Mouse (Mus musculus) embryonic facial prominence, embryonic 15.5 days (tissue): ENCODE measurements around the gene Arhgap42. TPM values are rescaled to one million over a fixed set of nuclear protein-coding genes. Genes with fewer than 3 reads are reported as not detected.

Experiments used
- ATAC-seq: fragments of 200-750 bp; cut with Nextera tagmentation; 2 replicates; pipeline ENCODE4 v1.8.0; 2017; ENCODE audit warnings: low read depth, moderate TSS enrichment; ENCODE audit not compliant: insufficient number of reproducible peaks, low FRiP score, low TSS enrichment
- H3K27ac ChIP-seq: fragments of 300-500 bp; sonication (generic); replicated peaks from 2 replicates; pipeline ENCODE4 v1.5.1; 2015; ENCODE audit warnings: mild to moderate bottlenecking, inconsistent platforms
- H3K27me3 ChIP-seq: fragments of 300-500 bp; sonication (generic); 2 replicates; pipeline ENCODE4 v1.6.1; 2015; ENCODE audit warnings: inconsistent platforms
- H3K36me3 ChIP-seq: fragments of 300-500 bp; sonication (generic); 2 replicates; pipeline ENCODE4 v1.6.1; 2015; ENCODE audit warnings: mild to moderate bottlenecking, inconsistent platforms
- H3K4me1 ChIP-seq: fragments of 300-500 bp; sonication (generic); 2 replicates; pipeline ENCODE4 v1.6.1; 2015; ENCODE audit warnings: inconsistent platforms
- H3K4me2 ChIP-seq: fragments of 300-500 bp; sonication (generic); replicated peaks from 2 replicates; pipeline ENCODE4 v1.6.1; 2015; ENCODE audit warnings: mild to moderate bottlenecking, inconsistent platforms
- H3K4me3 ChIP-seq: fragments of 300-500 bp; sonication (generic); replicated peaks from 2 replicates; pipeline ENCODE4 v1.5.1; 2015; ENCODE audit warnings: mild to moderate bottlenecking, inconsistent platforms
- H3K9ac ChIP-seq: fragments of 300-500 bp; sonication (generic); 2 replicates; pipeline ENCODE4 v1.6.1; 2015; ENCODE audit warnings: inconsistent platforms
- H3K9me3 ChIP-seq: fragments of 300-500 bp; sonication (generic); replicated peaks from 2 replicates; pipeline ENCODE4 v1.6.1; 2016; ENCODE audit warnings: inconsistent platforms
- WGBS: fragments of 180-500 bp; shearing (Covaris S2); methylation state at CpG from one replicate; pipeline ENCODE4 v1.1.7; 2015; 5-methylcytosine and 5-hydroxymethylcytosine counted together
- polyA plus RNA-seq: library from polyadenylated mRNA; unstranded; fragments of >200 nt; fragmentation: Nextera tagmentation; extraction: Ambion mirVana; gene quantifications from 2 replicates; pipeline ENCODE4 v1.2.1, GENCODE M21; 2015

Gene Arhgap42
- polyA plus RNA-seq, 1 experiment from 2014 or later, result 54.5 TPM

DNA sequence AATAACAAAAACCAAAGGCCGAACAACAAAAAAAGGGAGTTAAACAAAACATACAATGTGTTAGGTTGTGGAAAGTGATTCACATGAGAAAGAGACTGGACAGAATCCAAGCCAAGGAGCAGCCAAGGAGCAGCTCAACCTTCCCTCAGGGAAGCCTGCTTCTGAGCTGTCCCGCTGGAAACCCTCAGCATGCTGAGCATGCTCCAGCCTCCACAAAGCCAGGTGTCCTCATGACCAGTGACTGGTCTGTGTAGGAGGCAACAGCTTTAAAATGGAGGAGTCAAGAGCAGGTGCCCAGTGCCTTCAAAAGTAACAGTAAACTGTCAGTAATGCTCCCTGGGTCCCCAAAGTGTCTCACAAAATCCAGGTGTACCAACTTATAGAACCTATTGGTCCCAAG lies 28.4 kb downstream of the Arhgap42 start:
- no peak for ATAC-seq
- Histone ChIP-seq H3K4me2 (no peak overlapping the region), H3K9me3 (no peaks in the 10 kb centered on the region)

DNA sequence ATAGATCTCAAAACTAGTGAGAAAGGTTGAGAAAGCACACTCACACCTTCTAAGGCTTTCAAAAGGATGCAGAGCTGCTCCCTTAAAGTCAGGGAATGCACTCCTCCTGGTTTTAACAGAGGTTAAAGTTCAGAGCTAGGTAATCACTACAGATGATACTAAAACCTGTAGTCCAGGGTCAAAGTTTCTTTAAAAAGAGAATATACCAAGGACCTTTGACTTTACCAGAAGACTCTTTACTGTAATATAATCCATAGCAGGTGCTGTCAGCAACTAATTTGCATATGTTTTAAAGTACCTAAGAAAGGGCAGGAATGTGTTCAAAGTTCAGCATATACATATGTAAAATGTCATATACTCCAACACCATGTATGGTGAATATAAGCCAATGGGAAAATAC lies 30.7 kb downstream of the Arhgap42 start:
- H3K4me1 ChIP-seq, result no peaks in the 10 kb centered on the region; the same call in 1 of the 2 replicates
- H3K9me3 ChIP-seq, result no peaks in the 10 kb centered on the region
- no peaks in the 10 kb centered on the region for H3K36me3 ChIP-seq
- no peak overlapping the region for H3K4me3 ChIP-seq
- no peak for ATAC-seq
- no peak overlapping the region for H3K9ac ChIP-seq
- no peak overlapping the region for H3K27ac ChIP-seq
- H3K27me3 ChIP-seq, result no peaks in the 10 kb centered on the region
- no peak overlapping the region for H3K4me2 ChIP-seq

More for the DNA sequence above, 28.4 kb downstream of the Arhgap42 start:
- Histone ChIP-seq H3K4me3 (no peak overlapping the region), H3K27ac (no peak overlapping the region), H3K4me1 (no peaks in the 10 kb centered on the region; the same call in 1 of the 2 replicates), H3K9ac (no peak overlapping the region), H3K27me3 (no peaks in the 10 kb centered on the region), H3K36me3 (no peaks in the 10 kb centered on the region)
- 76% methylated on average over 2 of the region's 2 CpGs for WGBS

DNA sequence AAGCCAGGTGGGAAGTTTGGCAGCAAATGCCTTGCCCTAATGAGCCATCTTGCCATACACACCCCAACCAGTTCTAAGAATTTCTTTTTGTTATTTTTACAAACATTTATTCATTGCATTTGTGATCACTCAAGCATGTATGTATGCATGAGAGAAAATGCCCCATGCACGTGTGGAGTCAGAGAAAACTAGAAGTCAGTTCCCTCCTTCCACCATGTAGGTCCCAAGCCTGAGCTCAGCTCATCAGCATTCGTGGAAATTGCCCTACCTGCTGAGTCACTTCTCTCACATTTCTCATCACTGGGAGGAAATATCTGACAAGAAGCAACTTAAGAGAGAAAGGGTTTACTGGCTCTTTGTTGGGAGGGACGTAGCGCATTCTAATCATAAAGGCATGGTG lies 31.6 kb downstream of the Arhgap42 start:
- 72% methylated on average over 4 of the region's 4 CpGs for WGBS
- ATAC-seq, result no peak
- H3K9me3 ChIP-seq, result no peaks in the 10 kb centered on the region

DNA sequence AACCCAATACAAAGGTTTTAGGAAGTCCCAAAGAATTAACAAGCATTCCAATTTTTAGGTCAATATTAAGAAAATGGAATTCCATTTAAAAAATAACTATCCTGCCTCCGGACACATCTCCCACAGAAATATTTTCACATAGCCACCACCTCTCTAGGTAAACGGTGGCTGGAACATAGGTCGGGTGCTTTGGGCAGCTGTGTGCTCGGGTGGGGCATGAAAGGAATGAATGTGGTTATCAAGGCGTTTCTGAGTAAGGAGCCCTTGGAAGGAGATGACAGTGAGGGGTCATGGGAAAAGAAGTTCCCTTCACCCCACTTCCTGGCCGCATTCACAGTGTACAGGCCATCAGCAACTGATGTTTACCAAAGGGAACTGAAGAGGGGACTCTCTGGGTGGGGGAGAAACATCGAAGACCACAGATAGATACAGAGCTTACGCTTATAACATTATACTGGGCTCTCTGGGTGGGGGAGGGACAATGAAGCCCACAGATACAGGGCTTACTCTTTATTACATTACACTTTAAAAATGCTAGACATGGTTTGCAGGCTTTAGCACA lies 38.0 kb downstream of the Arhgap42 start:
- no peak overlapping the region for H3K27ac ChIP-seq
- H3K36me3 ChIP-seq, result no peaks in the 10 kb centered on the region
- no peak for ATAC-seq
- no peak overlapping the region for H3K4me3 ChIP-seq
- H3K4me2 ChIP-seq, result no peak overlapping the region
- no peak overlapping the region for H3K9ac ChIP-seq
- no peaks in the 10 kb centered on the region for H3K27me3 ChIP-seq
- H3K9me3 ChIP-seq, result no peaks in the 10 kb centered on the region
- H3K4me1 ChIP-seq, result peaks cover 22% of the 10 kb centered on the region
- whole genome bisulfite sequencing, result 62% methylated on average over 8 of the region's 8 CpGs

More for the DNA sequence above, 31.6 kb downstream of the Arhgap42 start:
- no peak overlapping the region for H3K4me3 ChIP-seq
- H3K4me2 ChIP-seq, result no peak overlapping the region
- H3K9ac ChIP-seq, result no peak overlapping the region
- no peaks in the 10 kb centered on the region for H3K36me3 ChIP-seq
- no peak overlapping the region for H3K27ac ChIP-seq
- no peaks in the 10 kb centered on the region for H3K27me3 ChIP-seq
- H3K4me1 ChIP-seq, result no peaks in the 10 kb centered on the region; the same call in 1 of the 2 replicates

DNA sequence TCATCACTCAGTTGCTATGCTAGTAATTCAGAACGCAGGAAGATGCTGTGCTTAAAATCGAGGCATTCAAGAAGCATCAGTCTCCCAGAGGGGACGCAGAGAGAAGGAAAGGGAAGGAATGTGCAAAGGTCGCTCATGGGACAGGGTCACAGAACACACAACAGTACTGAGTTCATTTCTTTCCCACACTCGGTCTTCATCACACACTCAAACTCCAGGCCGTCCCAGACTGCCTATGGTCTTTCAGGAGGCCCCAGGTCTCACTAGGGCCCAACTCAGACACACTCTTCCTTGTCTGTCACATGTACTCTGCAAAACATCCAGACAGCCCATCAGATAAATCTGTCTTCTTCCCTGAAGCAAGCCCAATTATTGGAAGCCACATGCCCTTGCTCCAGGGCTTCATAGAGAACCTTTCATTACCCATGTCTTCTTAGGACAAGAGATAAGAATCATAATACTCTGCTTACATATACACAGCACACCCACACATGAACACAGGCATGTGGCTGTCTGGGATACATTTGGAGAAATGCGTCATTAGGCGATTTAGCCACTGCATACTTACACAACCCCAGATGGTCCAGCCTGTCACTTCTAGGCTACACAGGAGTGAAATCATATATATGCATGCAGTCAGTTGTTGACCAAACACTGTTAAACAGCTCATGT lies 39.6 kb downstream of the Arhgap42 start:
- Histone ChIP-seq H3K27me3 (no peaks in the 10 kb centered on the region), H3K27ac (peak overlapping the region; percentile 7; the same call in 1 of the 2 replicates), H3K4me1 (peaks cover 28% of the 10 kb centered on the region), H3K9me3 (no peaks in the 10 kb centered on the region), H3K4me3 (no peak overlapping the region), H3K4me2 (no peak overlapping the region), H3K36me3 (no peaks in the 10 kb centered on the region), H3K9ac (no peak overlapping the region)
- WGBS, result 25% methylated on average over 8 of the region's 8 CpGs
- ATAC-seq, result no peak

DNA sequence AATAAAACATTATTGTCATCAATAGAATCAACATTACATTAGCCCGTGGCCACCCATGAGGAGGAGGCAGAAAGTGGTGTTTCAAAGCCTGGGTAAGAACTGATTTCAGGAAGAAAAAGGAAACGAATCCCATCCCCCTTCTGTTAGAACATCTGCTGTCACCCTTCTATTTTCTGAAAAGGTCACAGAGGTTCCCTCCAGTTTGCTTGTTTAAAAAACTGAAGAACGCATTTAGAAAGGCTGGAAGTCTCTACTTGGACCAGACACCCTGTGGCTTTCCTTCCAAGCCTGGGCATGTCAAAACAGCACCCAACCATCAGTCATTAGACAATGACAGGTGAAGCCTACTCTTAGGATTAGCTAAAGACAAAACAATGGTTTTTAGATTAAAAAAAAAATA lies 40.3 kb downstream of the Arhgap42 start:
- Histone ChIP-seq H3K27ac (no peak overlapping the region), H3K4me2 (no peak overlapping the region), H3K9ac (no peak overlapping the region), H3K4me3 (no peak overlapping the region), H3K4me1 (peaks cover 29% of the 10 kb centered on the region), H3K27me3 (no peaks in the 10 kb centered on the region), H3K9me3 (no peaks in the 10 kb centered on the region), H3K36me3 (no peaks in the 10 kb centered on the region)
- 22% methylated on average over 3 of the region's 3 CpGs for WGBS
- no peak for ATAC-seq

DNA sequence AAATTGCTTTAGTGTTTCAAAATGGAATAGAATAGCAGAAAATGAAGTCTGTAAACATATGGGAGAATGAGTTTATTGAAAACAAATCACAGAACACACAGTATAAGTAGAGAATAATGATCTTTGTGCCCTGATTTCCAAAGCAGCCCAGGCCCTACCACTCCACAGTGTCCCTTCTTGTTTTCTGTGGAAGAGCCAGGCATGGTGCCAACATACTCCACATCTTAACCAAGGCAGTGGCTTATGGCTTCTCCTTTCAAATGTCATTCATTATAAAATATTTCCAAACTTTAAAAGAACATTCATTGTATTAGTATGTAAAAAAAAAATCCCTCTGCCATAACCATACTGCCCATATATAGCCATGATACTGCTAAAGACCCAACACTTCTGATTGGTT lies 42.9 kb downstream of the Arhgap42 start:
- ATAC-seq, result no peak
- H3K4me3 ChIP-seq, result no peak overlapping the region
- H3K4me1 ChIP-seq, result peaks cover 31% of the 10 kb centered on the region
- no peaks in the 10 kb centered on the region for H3K27me3 ChIP-seq
- H3K4me2 ChIP-seq, result no peak overlapping the region
- no peaks in the 10 kb centered on the region for H3K36me3 ChIP-seq
- H3K27ac ChIP-seq, result no peak overlapping the region
- no peaks in the 10 kb centered on the region for H3K9me3 ChIP-seq
- no peak overlapping the region for H3K9ac ChIP-seq

DNA sequence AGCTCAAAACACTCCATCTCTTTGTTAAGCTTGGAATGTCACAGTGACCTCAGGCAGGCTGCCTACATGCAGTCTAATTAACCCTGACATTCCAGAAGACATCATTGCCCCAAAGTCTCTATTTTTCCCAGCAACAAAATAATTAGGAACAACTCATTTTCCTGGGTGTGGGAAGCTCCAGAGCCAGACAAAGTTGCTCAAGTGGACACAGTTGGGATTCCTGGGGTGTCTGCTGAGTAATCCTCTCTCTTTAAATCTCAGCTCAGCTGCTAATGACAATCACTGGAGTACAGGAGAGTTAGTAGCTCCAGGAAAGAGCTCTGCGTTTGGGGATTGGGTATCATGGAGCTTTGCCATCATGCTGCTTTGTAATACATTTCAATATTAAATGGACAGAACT lies 44.4 kb downstream of the Arhgap42 start:
- Histone ChIP-seq H3K27ac (no peak overlapping the region), H3K9me3 (no peaks in the 10 kb centered on the region), H3K9ac (no peak overlapping the region), H3K36me3 (no peaks in the 10 kb centered on the region), H3K4me1 (peaks cover 21% of the 10 kb centered on the region), H3K4me3 (no peak overlapping the region), H3K4me2 (no peak overlapping the region), H3K27me3 (no peaks in the 10 kb centered on the region)
- no peak for ATAC-seq
- 27% methylated on average over 1 of the region's 1 CpGs for WGBS

DNA sequence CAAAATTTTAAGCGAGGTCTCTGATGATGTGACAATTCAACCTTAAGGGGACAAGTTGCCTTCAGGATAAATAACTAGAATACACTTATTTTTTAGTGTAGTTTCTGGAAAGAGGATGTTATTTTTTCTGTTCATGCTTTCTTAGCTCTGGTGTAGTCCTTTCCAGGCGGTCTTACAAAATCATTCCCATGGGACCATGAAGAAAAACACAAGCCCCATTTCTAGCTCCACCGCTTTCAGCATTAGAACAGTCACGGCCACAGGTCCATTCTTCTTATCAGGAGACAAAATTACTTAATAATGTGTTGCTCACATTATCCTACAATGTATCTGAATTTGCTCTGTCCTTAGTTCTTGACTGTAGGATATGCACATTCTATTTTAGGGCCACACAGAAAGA lies 46.2 kb downstream of the Arhgap42 start:
- Histone ChIP-seq H3K4me2 (no peak overlapping the region), H3K9me3 (no peaks in the 10 kb centered on the region), H3K9ac (no peak overlapping the region), H3K4me3 (no peak overlapping the region), H3K36me3 (no peaks in the 10 kb centered on the region), H3K27me3 (no peaks in the 10 kb centered on the region), H3K27ac (no peak overlapping the region), H3K4me1 (peaks cover 19% of the 10 kb centered on the region; the same call in 1 of the 2 replicates)
- ATAC-seq, result no peak
- WGBS, result 80% methylated on average over 4 of the region's 4 CpGs

DNA sequence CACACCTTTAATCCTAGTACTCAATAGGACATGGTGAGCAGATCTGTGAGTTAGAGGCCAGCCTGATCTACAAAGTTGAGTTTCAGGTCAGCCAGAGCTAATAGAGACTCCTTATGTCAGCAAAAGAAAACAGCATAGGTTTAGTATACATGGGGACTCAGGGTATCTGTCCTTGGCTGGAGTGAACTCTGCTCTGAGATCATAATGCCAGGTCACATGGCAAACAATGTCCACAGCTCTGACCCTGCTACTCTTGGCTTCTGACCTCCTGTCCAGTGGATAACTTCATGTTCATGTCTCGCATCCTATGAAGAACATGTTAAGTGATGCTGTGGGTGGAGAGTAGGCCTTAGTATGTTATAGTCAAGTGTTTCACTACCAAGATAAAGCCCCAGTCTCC lies 48.1 kb downstream of the Arhgap42 start:
- no peak overlapping the region for H3K4me2 ChIP-seq
- 96% methylated on average over 1 of the region's 1 CpGs for whole genome bisulfite sequencing
- no peak for ATAC-seq

DNA sequence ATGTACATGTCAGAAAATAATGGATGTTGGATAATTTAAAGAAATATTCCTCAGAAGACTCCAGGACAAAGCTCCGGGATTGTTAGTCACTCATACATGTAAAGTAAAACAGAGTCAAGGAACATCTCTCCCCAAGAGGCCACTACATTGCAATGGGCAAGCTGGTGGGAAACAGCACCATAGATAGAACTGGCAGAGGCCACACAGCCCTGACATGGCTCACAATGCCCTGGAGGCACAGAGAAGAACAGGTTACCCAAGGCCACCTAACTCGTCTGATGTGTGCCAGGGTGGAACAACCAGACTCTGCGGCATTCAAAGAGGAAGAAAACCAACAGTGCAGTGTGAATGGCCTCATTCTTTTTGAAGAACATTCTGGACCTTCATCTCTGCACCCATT lies 50.7 kb downstream of the Arhgap42 start:
- Histone ChIP-seq H3K9ac (no peak overlapping the region), H3K4me3 (no peak overlapping the region), H3K27ac (peak overlapping the region; percentile 48; the same call in 1 of the 2 replicates), H3K4me2 (no peak overlapping the region), H3K27me3 (no peaks in the 10 kb centered on the region), H3K4me1 (peaks cover 12% of the 10 kb centered on the region; the same call in 1 of the 2 replicates), H3K9me3 (no peaks in the 10 kb centered on the region), H3K36me3 (no peaks in the 10 kb centered on the region)
- WGBS, result 71% methylated on average over 3 of the region's 3 CpGs
- no peak for ATAC-seq

More for the DNA sequence above, 48.1 kb downstream of the Arhgap42 start:
- Histone ChIP-seq H3K9ac (no peak overlapping the region), H3K9me3 (no peaks in the 10 kb centered on the region), H3K4me3 (no peak overlapping the region), H3K4me1 (peaks cover 20% of the 10 kb centered on the region; the same call in 1 of the 2 replicates), H3K36me3 (no peaks in the 10 kb centered on the region), H3K27me3 (no peaks in the 10 kb centered on the region), H3K27ac (no peak overlapping the region)

DNA sequence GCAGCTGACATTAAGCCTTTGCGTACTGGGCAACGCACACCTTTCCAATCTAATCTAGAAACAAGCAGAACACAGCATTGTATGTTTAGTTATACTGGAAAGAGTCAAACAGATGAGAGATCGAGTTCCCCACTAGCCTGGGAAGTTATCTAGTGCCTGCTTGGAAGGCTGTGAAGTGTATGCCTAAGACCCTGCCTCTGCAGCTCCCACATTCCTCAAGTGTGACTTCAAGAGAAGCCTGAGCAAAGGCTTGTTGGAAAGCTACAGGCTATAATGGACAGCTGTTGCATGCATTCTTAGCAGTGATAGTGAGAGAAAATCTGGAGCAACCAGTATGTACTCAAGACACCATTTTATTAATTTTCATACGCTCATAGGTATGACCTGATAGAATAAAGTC lies 61.2 kb downstream of the Arhgap42 start:
- no peaks in the 10 kb centered on the region for H3K27me3 ChIP-seq
- H3K4me2 ChIP-seq, result no peak overlapping the region
- H3K27ac ChIP-seq, result no peak overlapping the region
- H3K4me1 ChIP-seq, result 0 out of 2 replicates have a peak, but pooled peaks cover 5% of the 10 kb centered on the region
- ATAC-seq, result no peak
- no peaks in the 10 kb centered on the region for H3K9me3 ChIP-seq
- H3K9ac ChIP-seq, result no peak overlapping the region
- no peaks in the 10 kb centered on the region for H3K36me3 ChIP-seq
- 77% methylated on average over 4 of the region's 4 CpGs for WGBS
- H3K4me3 ChIP-seq, result no peak overlapping the region
